Mouse (Mus musculus): ENCODE results near the gene Wwp2. TPM values are rescaled to one million over a fixed set of nuclear protein-coding genes. Genes with fewer than 3 reads are reported as not detected.

The Wwp2 gene
- polyA plus RNA-seq, 1 experiment from 2014 or later, result 37.6 TPM

- peak within 1 kb of the TSS; percentile 68 for H3K4me2 ChIP-seq
- peaks cover 5% of the 10 kb centered on the region; the same call in 1 of the 2 replicates for H3K4me1 ChIP-seq (replicated peaks)
- no peaks in the 10 kb centered on the region for H3K9me3 ChIP-seq (replicated peaks)
- H3K27me3 ChIP-seq (replicated peaks), result no peaks in the 10 kb centered on the region
- no peak within 1 kb of the TSS for H3K9ac ChIP-seq
- peak; percentile 96 for ATAC-seq (ENCODE audit: insufficient number of reproducible peaks, low FRiP score)
- 13% methylated on average over 22 of the region's 22 CpGs for WGBS
- H3K4me3 ChIP-seq, result peak within 1 kb of the TSS; percentile 41
- peaks cover 6% of the 10 kb centered on the region; the same call in 1 of the 2 replicates for H3K36me3 ChIP-seq
- H3K27ac ChIP-seq (ENCODE audit: poor library complexity, severe bottlenecking), result peak within 1 kb of the TSS; percentile 49; the same call in 1 of the 2 replicates
Observed at GRCm38 (mm10) chr8:107403038-107403781, 33.0 kb upstream of the Wwp2 start, which contains the start of gene Nqo1. Gene Nqo1, minus strand, starts transcription at chr8:107403206.

GRCm38 (mm10) chr8:107404057-107404456, 32.1 kb upstream of the Wwp2 start:
- no peak for ATAC-seq (ENCODE audit: insufficient number of reproducible peaks, low FRiP score)
- no peaks in the 10 kb centered on the region for H3K9me3 ChIP-seq (replicated peaks)
- no peak overlapping the region for H3K9ac ChIP-seq
- peak overlapping the region; percentile 47; the same call in 1 of the 2 replicates for H3K27ac ChIP-seq (ENCODE audit: poor library complexity, severe bottlenecking)
- H3K36me3 ChIP-seq, result peaks cover 10% of the 10 kb centered on the region
- H3K27me3 ChIP-seq (replicated peaks), result no peaks in the 10 kb centered on the region
- no peak overlapping the region for H3K4me3 ChIP-seq
- WGBS, result 56% methylated on average over 4 of the region's 4 CpGs
- peaks cover 5% of the 10 kb centered on the region; the same call in 1 of the 2 replicates for H3K4me1 ChIP-seq (replicated peaks)
- H3K4me2 ChIP-seq, result peak overlapping the region; percentile 68; the same call in 1 of the 2 replicates

- H3K4me3 ChIP-seq, result no peak overlapping the region
- H3K4me2 ChIP-seq, result no peak overlapping the region
Observed at GRCm38 (mm10) chr8:107405935-107406334, 30.2 kb upstream of the Wwp2 start.

GRCm38 (mm10) chr8:107411391-107411790, 24.8 kb upstream of the Wwp2 start:
- no peak for ATAC-seq (ENCODE audit: insufficient number of reproducible peaks, low FRiP score)

More at GRCm38 (mm10) chr8:107405935-107406334, 30.2 kb upstream of the Wwp2 start:
- Histone ChIP-seq H3K27me3 (replicated peaks) (no peaks in the 10 kb centered on the region), H3K4me1 (replicated peaks) (peaks cover 5% of the 10 kb centered on the region; the same call in 1 of the 2 replicates), H3K9me3 (replicated peaks) (no peaks in the 10 kb centered on the region), H3K27ac (ENCODE audit: poor library complexity, severe bottlenecking) (no peak overlapping the region), H3K36me3 (peaks cover 28% of the 10 kb centered on the region), H3K9ac (no peak overlapping the region)
- 66% methylated on average over 3 of the region's 3 CpGs for WGBS
- ATAC-seq (ENCODE audit: insufficient number of reproducible peaks, low FRiP score), result no peak

GRCm38 (mm10) chr8:107412552-107412951, 23.6 kb upstream of the Wwp2 start:
- Histone ChIP-seq H3K9ac (no peak overlapping the region), H3K27ac (ENCODE audit: poor library complexity, severe bottlenecking) (no peak overlapping the region), H3K27me3 (replicated peaks) (no peaks in the 10 kb centered on the region), H3K4me3 (no peak overlapping the region), H3K4me2 (no peak overlapping the region), H3K36me3 (peaks cover 89% of the 10 kb centered on the region), H3K9me3 (replicated peaks) (no peaks in the 10 kb centered on the region), H3K4me1 (replicated peaks) (no peaks in the 10 kb centered on the region)
- 91% methylated on average over 8 of the region's 8 CpGs for WGBS
- ATAC-seq (ENCODE audit: insufficient number of reproducible peaks, low FRiP score), result no peak

More at GRCm38 (mm10) chr8:107411391-107411790, 24.8 kb upstream of the Wwp2 start:
- Histone ChIP-seq H3K9me3 (replicated peaks) (no peaks in the 10 kb centered on the region), H3K9ac (no peak overlapping the region), H3K27ac (ENCODE audit: poor library complexity, severe bottlenecking) (no peak overlapping the region), H3K4me1 (replicated peaks) (no peaks in the 10 kb centered on the region), H3K4me2 (no peak overlapping the region), H3K27me3 (replicated peaks) (no peaks in the 10 kb centered on the region), H3K36me3 (peaks cover 81% of the 10 kb centered on the region), H3K4me3 (no peak overlapping the region)
- WGBS, result 60% methylated on average over 4 of the region's 4 CpGs

GRCm38 (mm10) chr8:107413881-107414280, 22.3 kb upstream of the Wwp2 start:
- H3K4me3 ChIP-seq, result no peak overlapping the region
- H3K27me3 ChIP-seq (replicated peaks), result no peaks in the 10 kb centered on the region
- H3K9me3 ChIP-seq (replicated peaks), result no peaks in the 10 kb centered on the region
- no peaks in the 10 kb centered on the region for H3K4me1 ChIP-seq (replicated peaks)
- H3K27ac ChIP-seq (ENCODE audit: poor library complexity, severe bottlenecking), result no peak overlapping the region
- no peak overlapping the region for H3K4me2 ChIP-seq
- ATAC-seq (ENCODE audit: insufficient number of reproducible peaks, low FRiP score), result no peak
- WGBS, result 91% methylated on average over 10 of the region's 10 CpGs
- no peak overlapping the region for H3K9ac ChIP-seq
- peaks cover 94% of the 10 kb centered on the region for H3K36me3 ChIP-seq

- Histone ChIP-seq H3K4me1 (replicated peaks) (no peaks in the 10 kb centered on the region), H3K9me3 (replicated peaks) (no peaks in the 10 kb centered on the region), H3K36me3 (peaks cover 96% of the 10 kb centered on the region), H3K9ac (no peak overlapping the region), H3K4me3 (no peak overlapping the region), H3K4me2 (no peak overlapping the region), H3K27me3 (replicated peaks) (no peaks in the 10 kb centered on the region), H3K27ac (ENCODE audit: poor library complexity, severe bottlenecking) (no peak overlapping the region)
- 92% methylated on average over 12 of the region's 12 CpGs for WGBS
- ATAC-seq (ENCODE audit: insufficient number of reproducible peaks, low FRiP score), result no peak
Observed at GRCm38 (mm10) chr8:107417001-107417400, 19.2 kb upstream of the Wwp2 start.

- Histone ChIP-seq H3K4me2 (peak overlapping the region; percentile 83), H3K27ac (ENCODE audit: poor library complexity, severe bottlenecking) (peak overlapping the region; percentile 13; the same call in 1 of the 2 replicates), H3K4me1 (replicated peaks) (peaks cover 11% of the 10 kb centered on the region; the same call in 1 of the 2 replicates), H3K4me3 (peak overlapping the region; percentile 89), H3K9me3 (replicated peaks) (no peaks in the 10 kb centered on the region), H3K36me3 (peaks cover 32% of the 10 kb centered on the region), H3K27me3 (replicated peaks) (peaks cover 4% of the 10 kb centered on the region; the same call in 1 of the 2 replicates), H3K9ac (peak overlapping the region; percentile 83)
- 0 out of 2 replicates have a peak, but pooled peaks have one; percentile 5 for ATAC-seq (ENCODE audit: insufficient number of reproducible peaks, low FRiP score)
- 26% methylated on average over 9 of the region's 9 CpGs for WGBS
Observed at GRCm38 (mm10) chr8:107424176-107424575, 12.0 kb upstream of the Wwp2 start.

- Histone ChIP-seq H3K4me1 (replicated peaks) (peaks cover 11% of the 10 kb centered on the region; the same call in 1 of the 2 replicates), H3K9ac (peak within 1 kb of the TSS; percentile 83), H3K27me3 (replicated peaks) (peaks cover 4% of the 10 kb centered on the region; the same call in 1 of the 2 replicates), H3K4me2 (peak within 1 kb of the TSS; percentile 83), H3K36me3 (peaks cover 27% of the 10 kb centered on the region), H3K4me3 (peak within 1 kb of the TSS; percentile 89), H3K27ac (ENCODE audit: poor library complexity, severe bottlenecking) (peak within 1 kb of the TSS; percentile 13; the same call in 1 of the 2 replicates), H3K9me3 (replicated peaks) (no peaks in the 10 kb centered on the region)
- ATAC-seq (ENCODE audit: insufficient number of reproducible peaks, low FRiP score), result peak; percentile 96
- under 1% methylated on average over 50 of the region's 50 CpGs for WGBS
Observed at GRCm38 (mm10) chr8:107424597-107425229, 11.5 kb upstream of the Wwp2 start, which contains the start of gene Nob1. Gene Nob1, minus strand, starts transcription at chr8:107425051.

GRCm38 (mm10) chr8:107425230-107425597, 11.0 kb upstream of the Wwp2 start:
- H3K27me3 ChIP-seq (replicated peaks), result peaks cover 9% of the 10 kb centered on the region; the same call in 1 of the 2 replicates
- H3K9ac ChIP-seq, result no peak overlapping the region
- 43% methylated on average over 8 of the region's 8 CpGs for WGBS
- peaks cover 22% of the 10 kb centered on the region for H3K36me3 ChIP-seq
- peak overlapping the region; percentile 89; the same call in 1 of the 2 replicates for H3K4me3 ChIP-seq
- no peak for ATAC-seq (ENCODE audit: insufficient number of reproducible peaks, low FRiP score)
- no peaks in the 10 kb centered on the region for H3K9me3 ChIP-seq (replicated peaks)
- H3K4me2 ChIP-seq, result 0 out of 2 replicates have a peak overlapping the region, but pooled peaks have one; percentile 83
- H3K4me1 ChIP-seq (replicated peaks), result peaks cover 11% of the 10 kb centered on the region; the same call in 1 of the 2 replicates
- no peak overlapping the region for H3K27ac ChIP-seq (ENCODE audit: poor library complexity, severe bottlenecking)

GRCm38 (mm10) chr8:107430821-107431220, 5.3 kb upstream of the Wwp2 start:
- H3K4me2 ChIP-seq, result no peak overlapping the region
- no peak overlapping the region for H3K4me3 ChIP-seq
- peaks cover 10% of the 10 kb centered on the region; the same call in 1 of the 2 replicates for H3K27me3 ChIP-seq (replicated peaks)
- WGBS, result 79% methylated on average over 8 of the region's 8 CpGs
- H3K27ac ChIP-seq (ENCODE audit: poor library complexity, severe bottlenecking), result no peak overlapping the region
- no peaks in the 10 kb centered on the region for H3K36me3 ChIP-seq
- H3K9me3 ChIP-seq (replicated peaks), result no peaks in the 10 kb centered on the region
- ATAC-seq (ENCODE audit: insufficient number of reproducible peaks, low FRiP score), result no peak
- H3K9ac ChIP-seq, result no peak overlapping the region
- H3K4me1 ChIP-seq (replicated peaks), result peaks cover 6% of the 10 kb centered on the region; the same call in 1 of the 2 replicates
